Mouse (Mus musculus) common myeloid progenitor, adult 5-6 weeks (primary cell): ENCODE data around the gene Xylt1. TPM values are rescaled to one million over a fixed set of nuclear protein-coding genes. Genes with fewer than 3 reads are reported as not detected.

Source experiments
- ATAC-seq: replicated peaks from 2 replicates; pipeline ENCODE4 v1.8.0; 2016; ENCODE audit warnings: low read depth, mild to moderate bottlenecking, moderate TSS enrichment, inconsistent platforms; ENCODE audit not compliant: poor library complexity, severe bottlenecking
- total RNA-seq: library from RNA; stranded (forward); fragments of 200-1000, 187-1606 nt; gene quantifications from 2 replicates; pipeline ENCODE4 v1.2.3, GENCODE M21; 2017

Xylt1 gene
- total RNA-seq, 1 experiment from 2014 or later: 12.9 TPM

DNA sequence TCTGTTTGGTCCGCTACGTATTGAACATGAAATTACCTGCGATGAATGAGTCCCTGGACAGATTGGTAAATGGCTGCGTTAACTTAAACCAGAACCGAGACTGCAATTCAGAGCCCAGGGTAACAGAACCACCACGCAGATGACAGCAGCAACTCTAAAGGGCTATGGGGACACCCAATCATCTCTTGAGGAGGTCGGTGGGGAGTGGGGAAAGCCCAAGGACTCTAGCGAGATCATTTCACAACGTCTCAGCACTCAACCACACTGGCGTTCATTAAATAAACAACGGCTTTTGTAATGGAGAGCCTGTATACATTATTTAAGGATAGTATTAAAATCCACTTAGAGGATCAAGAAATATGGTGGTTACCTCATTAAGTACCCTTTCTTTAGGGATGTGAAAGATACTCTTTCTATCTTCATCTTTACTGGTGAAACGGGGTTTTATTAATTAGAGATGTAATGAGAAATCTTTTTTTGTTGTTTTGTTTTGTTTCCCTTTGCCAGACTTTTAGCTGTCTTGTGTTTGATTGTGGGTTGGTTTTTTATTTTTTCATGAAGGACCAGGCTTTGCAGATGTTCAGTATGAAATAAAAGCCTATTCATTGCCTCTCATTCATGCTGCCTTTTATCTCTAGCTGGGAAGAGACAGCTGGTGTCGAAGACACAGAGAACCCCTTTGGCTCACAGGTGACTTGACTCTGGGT lies 12.2 kb downstream of the Xylt1 start:
- 0 out of 2 replicates have a peak, but pooled peaks have one; percentile 1 for ATAC-seq

DNA sequence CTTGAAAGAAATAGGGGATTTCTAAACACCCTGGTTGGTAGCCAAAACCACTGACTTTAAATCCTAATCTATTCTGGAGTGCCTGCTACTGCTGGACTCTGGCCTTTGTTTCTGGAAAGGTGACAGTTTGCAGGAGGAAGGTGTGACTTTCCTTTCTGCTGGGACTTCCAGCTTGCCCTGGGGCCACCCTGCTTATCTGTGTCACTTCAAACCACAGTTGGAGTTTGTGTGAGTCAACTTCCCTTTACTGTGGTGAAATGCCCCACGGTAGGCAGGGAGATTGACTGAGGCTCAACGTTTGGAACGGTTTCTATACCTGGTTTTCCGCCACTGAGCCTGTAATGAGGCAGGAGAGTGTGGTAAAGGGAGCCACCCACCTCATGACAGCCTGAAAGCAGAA lies 13.2 kb downstream of the Xylt1 start:
- peak; percentile 87 for ATAC-seq

DNA sequence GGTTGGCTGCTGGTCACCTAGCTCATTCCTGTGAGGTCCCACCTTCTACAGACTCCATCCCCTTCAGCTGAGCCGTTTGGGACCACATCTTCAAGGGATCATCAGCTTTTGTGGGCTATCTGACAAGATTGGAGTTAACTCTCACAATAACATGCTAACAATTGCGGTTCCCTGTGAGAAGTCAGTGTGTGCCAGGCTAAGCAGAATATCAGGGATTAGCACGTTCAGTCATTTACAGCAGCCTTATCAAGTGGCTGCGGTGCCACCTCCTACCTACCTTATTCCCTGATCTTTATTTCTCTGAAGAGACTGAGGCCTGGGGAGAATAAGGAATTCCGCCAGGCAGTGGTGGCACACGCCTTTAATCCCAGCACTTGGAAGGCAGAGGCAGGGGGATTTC lies 13.6 kb downstream of the Xylt1 start:
- no peak for ATAC-seq

DNA sequence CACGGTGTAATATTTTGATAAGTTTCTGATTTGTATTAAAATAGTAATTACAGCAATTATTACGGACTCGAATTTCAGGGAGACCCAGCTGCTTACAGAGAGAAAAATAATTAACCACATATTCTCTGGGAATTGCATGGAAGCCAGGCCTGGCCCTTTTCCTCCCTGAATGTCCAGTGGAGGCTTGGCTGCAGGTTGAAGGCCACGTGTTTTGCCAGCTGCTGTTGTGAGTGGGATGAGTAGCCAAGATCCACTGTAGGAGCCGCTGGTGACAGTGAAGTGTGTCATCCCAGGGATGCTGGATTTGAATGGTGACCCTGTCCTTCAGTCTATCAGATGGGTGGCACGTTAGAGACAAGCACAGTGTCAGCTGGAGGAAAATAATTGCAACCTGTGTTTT lies 14.7 kb downstream of the Xylt1 start:
- ATAC-seq: no peak

DNA sequence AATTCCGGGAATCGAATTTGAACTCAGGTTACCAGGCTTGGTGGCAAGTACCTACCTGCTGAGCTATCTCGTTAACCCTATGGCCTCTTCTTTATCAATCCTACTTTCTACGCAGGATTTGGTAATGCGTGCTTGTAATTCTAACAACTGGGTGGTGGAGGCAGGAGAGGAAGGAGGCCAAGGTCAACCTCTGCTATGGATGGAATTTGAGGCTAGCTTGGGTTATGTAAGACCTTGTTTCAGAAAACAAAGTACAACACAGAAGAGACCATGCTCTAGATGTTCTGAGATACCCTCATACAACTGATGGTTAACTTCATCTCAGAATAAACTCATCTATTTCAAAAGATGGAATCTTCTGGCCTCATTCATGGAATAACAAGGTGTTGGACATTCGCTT lies 17.1 kb downstream of the Xylt1 start:
- ATAC-seq: no peak

DNA sequence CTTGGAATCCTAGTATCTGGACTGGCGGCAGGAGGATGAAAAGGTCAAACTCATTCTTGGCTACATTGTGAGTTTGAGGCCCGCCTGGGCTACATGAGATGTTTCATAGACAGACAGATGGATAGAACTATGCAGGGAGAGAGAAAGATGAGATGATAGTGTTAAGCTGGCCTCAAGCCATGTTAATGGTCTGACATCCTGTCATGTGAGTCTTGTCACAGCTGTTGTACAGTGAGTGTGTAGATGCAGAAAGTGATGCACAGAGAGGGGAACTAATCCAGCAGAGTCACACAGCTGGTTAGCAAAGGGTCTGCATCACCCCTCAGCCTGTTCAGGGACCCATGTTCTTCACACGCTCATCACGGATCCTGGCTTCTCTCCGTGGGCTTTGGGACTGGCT lies 19.2 kb downstream of the Xylt1 start:
- no peak for ATAC-seq

DNA sequence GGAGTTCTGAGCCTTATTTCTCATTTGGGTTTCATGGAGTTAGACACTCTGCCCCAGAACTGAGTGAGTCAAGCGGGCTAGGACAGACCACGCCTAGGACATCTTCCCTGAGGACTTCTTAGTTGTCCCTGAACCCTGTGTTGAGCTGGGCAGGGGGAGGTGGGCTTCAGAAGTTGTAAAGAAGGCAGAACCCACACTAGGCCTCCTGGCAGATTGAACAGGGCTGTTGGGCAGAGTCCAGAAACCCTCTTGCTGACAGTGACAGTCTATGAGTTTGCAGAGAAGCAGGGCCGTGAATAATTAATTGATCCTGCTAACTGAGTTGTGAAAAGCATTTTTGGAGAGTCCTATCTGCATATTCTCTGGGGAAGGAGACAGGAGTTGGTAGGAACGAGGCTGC lies 20.8 kb downstream of the Xylt1 start:
- ATAC-seq: no peak

DNA sequence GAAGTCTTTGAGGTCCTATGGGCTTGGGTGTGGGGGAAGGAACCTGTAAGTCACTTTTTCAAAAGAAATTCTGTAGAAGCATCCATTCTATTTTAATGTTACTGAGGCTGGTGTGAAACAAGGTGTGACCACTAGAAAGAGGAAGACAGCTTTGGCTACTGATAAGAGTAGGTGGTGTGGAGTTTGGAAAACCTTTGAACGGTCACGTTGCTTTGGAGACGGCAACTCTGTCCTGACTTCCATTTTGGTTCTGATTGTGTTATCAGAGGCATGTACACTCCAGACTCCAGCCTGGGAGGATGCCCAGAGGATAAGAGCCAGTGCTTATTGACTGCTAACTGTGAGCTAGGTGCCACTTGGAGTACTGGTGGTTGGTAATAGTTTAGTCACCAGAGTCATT lies 25.6 kb downstream of the Xylt1 start:
- peak; percentile 79 for ATAC-seq

DNA sequence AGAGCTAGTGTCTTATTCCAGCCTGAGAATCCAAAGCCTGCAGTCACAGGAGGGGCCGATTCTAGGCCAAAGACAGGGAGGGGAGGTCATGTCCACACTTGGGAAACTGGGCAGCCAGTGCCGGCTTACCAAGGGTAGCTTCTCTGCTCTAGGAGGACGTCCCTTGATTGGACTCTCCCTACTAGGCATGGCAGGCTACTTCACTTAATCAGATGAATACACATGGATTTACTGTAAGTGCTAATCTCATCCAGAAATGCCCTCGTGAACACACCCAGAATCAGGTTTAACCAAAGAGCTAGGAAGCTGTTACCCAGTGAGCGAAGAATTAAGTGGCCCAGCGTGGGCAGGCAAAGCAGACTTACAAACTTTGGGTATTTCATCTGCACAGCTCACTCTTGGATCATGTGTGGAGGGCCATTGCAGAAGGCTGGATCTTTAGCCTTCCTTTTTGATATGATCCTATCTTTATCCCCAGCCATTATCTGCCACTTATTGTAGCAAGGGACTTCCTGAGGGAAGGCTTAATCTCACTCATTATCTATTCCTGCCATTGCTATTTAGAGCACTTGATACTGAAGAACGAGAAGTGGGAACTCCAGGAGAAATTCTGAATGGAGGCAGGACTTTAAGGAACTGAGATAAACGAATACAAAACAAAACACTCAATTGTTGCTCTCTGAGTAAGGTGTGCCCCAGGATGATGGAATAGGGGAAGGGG lies 28.6 kb downstream of the Xylt1 start:
- no peak for ATAC-seq

DNA sequence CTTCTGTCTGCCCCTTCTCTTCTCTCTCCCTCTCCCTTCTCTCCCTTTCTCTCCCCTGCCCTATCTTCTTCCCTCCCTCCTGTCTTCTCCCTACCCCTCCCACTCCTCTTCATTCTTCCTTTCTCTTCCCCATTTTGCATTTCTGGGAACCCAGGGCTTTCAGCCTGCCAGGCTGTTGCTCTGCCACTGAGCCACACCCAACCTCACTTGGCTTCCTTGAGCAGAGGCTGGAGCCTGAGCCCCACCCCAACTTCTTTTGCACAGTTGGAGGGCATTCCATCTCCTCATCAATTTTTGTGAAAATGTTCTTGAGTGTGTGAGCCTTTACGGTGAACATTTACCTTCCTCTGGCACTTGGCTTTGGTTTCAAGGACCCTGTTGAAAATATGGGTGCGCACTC lies 31.1 kb downstream of the Xylt1 start:
- ATAC-seq: no peak; the same call in 1 of the 2 replicates

DNA sequence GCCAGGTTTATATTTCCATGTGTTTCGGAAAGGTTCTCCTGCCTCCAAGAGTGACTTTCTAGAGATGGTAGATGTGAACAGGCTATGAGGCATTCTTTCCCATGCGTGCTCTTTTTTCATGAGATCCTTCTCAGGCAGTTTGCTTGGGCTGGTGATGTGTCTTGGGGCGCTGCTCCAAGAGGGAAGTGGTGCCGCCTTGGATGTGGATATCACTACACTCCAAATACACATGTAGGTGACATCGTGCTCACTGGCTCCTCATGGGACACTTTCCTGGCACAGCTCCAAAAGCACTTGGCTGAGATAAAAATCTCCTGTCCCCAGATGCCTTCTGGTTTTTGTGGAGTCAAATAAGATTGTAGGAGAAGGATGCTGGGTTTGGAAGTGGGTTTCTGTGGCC lies 31.6 kb downstream of the Xylt1 start:
- ATAC-seq: no peak

DNA sequence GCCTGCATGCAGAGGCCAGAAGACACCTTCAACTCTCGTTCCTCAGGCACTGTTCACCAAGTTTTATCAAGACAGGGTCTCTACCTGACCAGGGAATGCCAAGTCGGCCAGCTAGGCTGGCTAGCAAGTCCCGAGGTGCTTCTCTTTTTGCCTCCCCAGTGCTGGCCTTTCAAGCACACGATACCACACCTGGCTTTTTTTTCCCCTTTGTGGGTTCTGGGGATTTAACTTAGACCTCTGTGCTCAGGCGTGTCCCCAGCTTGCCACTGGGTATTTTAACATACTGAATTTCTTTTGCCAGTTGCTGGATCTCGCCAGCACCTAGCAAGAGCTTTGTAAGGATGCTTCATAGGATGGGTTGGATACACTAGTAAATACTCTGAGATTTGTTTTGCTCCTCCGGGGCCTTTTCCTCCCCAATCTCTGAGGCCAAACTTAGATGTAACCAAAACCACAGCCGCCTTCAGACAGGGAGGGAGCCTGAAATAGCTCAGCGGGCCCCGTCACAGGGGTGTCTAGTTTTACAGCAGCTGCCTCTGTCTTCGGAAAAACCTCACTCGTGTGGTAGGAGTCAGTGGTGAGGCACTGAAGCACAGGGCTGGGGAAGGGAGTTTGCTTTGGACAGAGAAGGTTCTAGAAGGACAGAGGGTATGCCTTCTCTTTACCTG lies 33.7 kb downstream of the Xylt1 start:
- peak; percentile 64 for ATAC-seq

DNA sequence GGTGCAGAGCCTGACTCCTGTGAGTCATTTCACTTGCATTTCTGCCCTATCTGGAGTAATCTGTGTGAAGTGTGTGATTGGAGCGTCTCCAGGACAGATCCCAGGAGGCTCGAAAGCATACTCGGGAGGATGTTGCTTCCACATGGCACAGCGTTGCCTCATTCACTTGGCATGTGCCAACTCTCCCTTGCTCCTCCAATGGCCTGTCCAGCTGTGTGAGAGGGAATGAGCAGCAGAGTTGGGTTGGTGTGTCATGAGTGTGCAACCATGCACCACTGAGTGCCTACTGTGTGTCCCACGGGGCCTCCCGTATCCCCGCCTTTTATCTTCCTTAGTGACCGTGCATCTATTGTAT lies 34.2 kb downstream of the Xylt1 start:
- no peak for ATAC-seq

DNA sequence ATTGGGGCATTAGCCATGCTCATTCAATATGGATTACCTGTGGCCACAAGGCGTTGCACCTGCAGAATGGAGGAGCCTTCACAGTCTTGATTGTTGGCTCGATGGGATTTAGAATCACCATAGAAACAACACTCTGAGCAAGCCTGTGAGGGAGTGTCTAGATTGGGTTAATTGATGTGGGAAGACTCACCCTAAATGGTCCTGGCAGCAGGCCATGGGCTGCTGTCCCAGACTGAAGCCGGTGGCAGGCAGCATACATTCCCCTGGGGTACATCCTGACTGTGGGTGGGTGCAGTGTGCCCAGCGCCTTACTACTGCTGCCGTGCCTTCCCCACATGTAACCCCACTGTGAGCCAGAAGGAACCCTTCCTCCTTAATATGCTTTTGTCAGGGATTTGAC lies 38.3 kb downstream of the Xylt1 start:
- ATAC-seq: no peak

DNA sequence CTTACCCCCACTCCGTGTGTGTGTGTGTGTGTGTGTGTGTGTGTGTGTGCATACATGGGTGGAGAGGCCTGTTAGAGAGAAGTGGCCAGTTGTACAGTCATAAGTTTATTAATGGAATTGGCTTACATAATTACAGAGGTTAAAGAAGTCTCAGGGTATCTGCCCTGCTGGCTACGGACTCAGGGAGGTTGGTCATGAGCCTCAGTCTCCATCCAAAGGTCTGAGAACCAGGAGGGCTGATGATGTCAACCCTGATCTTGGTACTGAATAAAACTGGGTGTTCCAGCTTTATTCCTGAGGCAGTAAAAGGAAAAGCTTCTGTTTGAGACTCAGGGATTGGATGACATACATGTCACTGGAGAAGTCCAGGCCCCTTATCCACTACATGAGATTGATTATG lies 39.1 kb downstream of the Xylt1 start:
- no peak for ATAC-seq

DNA sequence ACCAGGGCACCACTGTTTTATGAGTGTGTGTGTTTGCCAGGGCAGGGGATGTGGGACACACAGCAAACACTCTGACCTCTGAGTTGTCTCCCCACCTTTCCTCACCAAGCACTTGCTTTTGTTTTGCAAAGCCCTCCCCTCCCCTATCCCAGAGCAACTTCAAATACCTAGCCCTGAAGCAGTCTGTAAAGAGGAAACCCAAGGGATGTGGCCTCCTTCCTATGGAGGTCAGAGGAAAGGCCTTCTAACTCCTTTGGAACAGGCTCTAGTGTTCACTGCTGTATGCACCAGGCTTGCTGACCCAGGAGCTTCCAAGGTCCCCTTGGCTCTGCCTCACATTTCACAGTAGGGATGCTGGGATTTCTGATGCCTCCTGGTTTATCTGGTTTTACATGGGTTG lies 39.5 kb downstream of the Xylt1 start:
- ATAC-seq: no peak

DNA sequence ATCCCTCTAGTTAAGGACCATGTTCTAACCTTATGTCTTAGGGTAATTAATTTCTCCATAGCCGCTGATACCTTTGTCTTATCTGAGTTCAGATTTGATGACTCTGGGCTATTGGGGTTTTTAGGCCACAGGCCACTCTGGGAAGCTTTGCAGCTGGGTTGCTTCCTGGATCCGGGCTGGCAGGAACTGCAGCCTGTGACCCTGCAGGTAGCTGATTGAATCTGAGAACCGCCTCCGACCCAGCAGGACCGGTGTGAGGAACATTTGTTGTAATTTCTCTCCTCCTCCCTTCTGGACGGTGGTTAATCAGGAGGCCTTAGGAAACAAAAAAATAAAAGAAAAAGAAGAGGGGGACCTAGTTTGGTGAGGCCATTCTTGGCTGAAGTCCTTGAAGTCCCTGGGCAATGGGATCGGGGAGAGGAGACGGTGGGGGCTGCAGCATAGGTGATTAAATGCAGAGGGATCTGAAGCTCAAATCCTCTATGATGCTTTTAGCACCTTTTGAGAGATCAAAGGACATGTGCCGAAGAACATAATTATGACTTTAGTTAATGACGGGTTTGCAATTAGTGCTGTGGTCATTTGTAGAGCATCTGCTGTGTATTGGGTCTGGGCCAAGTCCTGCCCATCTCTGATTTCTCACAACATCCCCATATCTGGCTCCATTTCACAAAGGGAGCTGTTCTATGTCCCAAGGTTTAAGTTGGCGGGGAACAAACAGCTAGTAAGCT lies 40.2 kb downstream of the Xylt1 start:
- ATAC-seq: no peak

DNA sequence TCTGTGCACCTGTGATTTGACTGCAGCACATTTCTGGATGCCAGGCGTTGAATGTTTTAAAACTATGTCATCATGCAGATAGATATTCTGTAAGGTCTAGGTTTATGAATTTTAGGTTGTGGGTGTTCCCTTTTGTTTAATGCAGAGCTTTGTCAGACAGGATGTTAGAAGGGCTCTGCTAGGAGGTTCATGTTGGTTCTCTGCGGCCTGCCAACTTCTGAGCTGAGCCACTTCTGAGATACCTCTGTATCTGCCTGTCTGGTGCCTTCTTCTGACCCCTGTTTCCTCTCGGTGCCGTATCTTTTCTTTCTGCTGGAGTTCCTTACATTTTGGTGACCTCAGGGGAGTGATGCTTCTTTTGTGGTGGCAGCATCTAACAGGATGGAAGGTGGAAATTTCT lies 44.1 kb downstream of the Xylt1 start:
- no peak for ATAC-seq

DNA sequence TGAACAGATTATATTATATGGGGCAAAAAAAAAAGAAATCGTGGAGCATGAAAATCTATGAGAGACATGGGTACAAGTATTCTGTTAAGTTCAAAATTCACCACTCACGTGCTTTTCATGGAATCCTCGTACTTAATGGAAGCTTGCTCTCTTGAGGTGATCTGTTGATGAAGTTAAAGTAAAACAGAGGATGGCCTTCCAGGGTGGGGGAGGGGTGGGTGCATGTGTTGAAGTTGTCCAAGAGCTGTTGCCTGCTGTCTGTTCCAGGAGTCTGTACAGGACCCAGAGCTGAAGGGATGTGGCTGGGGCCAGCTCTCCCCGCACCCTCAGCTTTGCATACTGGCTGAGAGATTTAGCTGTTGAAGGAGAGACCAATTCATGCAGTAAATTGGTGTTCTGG lies 45.6 kb downstream of the Xylt1 start:
- ATAC-seq: no peak

DNA sequence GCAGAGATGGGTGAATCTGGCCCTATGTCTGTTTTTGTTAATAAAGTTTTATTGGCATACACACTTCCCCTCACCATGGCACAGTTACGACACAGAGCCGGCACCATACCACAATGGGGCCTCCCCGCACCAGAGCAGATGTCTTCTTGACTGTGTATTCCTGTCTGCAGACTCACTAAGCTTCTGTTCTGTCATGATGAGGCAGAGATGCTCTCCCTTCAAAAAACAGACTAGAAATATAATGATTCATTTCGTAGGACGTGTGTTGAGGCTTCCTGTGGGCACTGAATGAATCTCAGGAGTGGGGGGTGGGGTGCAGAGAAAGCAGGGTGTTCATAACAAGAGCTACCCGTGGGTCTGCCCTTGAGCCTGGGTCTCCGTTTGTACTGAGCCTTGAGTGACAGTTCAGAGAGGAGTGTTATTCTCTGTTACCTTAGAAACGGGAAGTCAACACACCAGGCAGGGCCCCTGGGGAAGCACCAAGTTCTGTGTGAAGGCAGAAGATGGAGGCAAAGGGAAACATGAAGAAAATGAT lies 48.0 kb downstream of the Xylt1 start:
- peak; percentile 89 for ATAC-seq

DNA sequence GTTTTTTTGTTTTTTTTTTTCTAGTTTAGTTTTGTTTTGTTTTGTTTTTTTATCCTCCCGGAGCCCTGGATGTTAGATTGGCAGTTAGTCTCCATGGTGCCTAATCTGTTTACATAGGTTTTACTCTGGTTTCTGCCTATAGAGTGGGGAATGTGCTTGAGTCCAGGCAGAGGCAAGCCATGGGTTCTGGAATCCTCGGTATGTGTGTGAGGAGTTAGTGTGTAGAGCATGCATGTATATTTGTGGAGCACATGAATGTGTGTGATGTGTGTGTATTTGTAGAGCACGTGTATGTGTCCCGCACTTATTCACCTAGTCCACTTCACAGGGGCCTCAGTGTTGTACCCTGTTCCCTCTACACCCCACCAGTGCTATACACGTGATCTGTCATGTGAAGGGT lies 48.7 kb downstream of the Xylt1 start:
- ATAC-seq: no peak
